Mouse (Mus musculus): ENCODE results near the gene Rev3l.

GRCm38 (mm10) chr10:39865509-39865908 lies 133.6 kb downstream of the Rev3l start:
- TF ChIP-seq CTCF (IDR thresholded peaks at IDR 0.05), result no peak
- TF ChIP-seq POLR2A (IDR thresholded peaks at IDR 0.05; ENCODE audit: insufficient read depth, low read depth, low read length), result no peak
- TF ChIP-seq EP300 (IDR thresholded peaks at IDR 0.05; ENCODE audit: insufficient read depth, low read depth, low read length), result no peak
